Mouse (Mus musculus): ENCODE measurements around the gene Atxn7l2. TPM values are rescaled to one million over a fixed set of nuclear protein-coding genes. Genes with fewer than 3 reads are reported as not detected.

The Atxn7l2 gene
- polyA plus RNA-seq, 1 experiment from 2014 or later, result 21.1 TPM

GRCm38 (mm10) chr3:108186098-108187047 is 24.4 kb downstream of the Atxn7l2 start, which contains the start of gene Amigo1:
TSS of gene Amigo1 (plus strand) at chr3:108186335.
- peak; percentile 74 for ATAC-seq (ENCODE audit: low FRiP score)
- 1% methylated on average over 70 of the region's 100 CpGs for WGBS
- peak; percentile 67 for DNase-seq (ENCODE audit: low spot score)
- Histone ChIP-seq H3K4me1 (replicated peaks; ENCODE audit: control insufficient read depth, insufficient read depth, low read length) (peaks cover 17% of the 10 kb centered on the region), H3K27ac (peak within 1 kb of the TSS; percentile 73), H3K4me2 (replicated peaks) (peak within 1 kb of the TSS; percentile 81), H3K4me3 (replicated peaks; ENCODE audit: low read length) (peak within 1 kb of the TSS; percentile 73), H3K27me3 (ENCODE audit: control insufficient read depth, insufficient read depth, low read length) (peaks cover 3% of the 10 kb centered on the region; the same call in 1 of the 2 replicates), H3K36me3 (replicated peaks; ENCODE audit: control insufficient read depth, insufficient read depth) (peaks cover 8% of the 10 kb centered on the region; the same call in 1 of the 2 replicates), H3K9ac (peak within 1 kb of the TSS; percentile 79), H3K9me3 (ENCODE audit: control insufficient read depth, low read length) (no peaks in the 10 kb centered on the region)

GRCm38 (mm10) chr3:108185460-108186097 is 25.2 kb downstream of the Atxn7l2 start:
- peak overlapping the region; percentile 73 for H3K4me3 ChIP-seq (replicated peaks; ENCODE audit: low read length)
- no peak for DNase-seq (ENCODE audit: low spot score)
- H3K4me2 ChIP-seq (replicated peaks), result peak overlapping the region; percentile 81
- peaks cover 7% of the 10 kb centered on the region; the same call in 1 of the 2 replicates for H3K36me3 ChIP-seq (replicated peaks; ENCODE audit: control insufficient read depth, insufficient read depth)
- peak overlapping the region; percentile 79; the same call in 1 of the 2 replicates for H3K9ac ChIP-seq
- ATAC-seq (ENCODE audit: low FRiP score), result 0 out of 2 replicates have a peak, but pooled peaks have one; percentile 47
- no peak overlapping the region for H3K27ac ChIP-seq
- H3K9me3 ChIP-seq (ENCODE audit: control insufficient read depth, low read length), result no peaks in the 10 kb centered on the region
- H3K4me1 ChIP-seq (replicated peaks; ENCODE audit: control insufficient read depth, insufficient read depth, low read length), result peaks cover 17% of the 10 kb centered on the region
- WGBS, result 3% methylated on average over 16 of the region's 16 CpGs
- peaks cover 3% of the 10 kb centered on the region; the same call in 1 of the 2 replicates for H3K27me3 ChIP-seq (ENCODE audit: control insufficient read depth, insufficient read depth, low read length)

GRCm38 (mm10) chr3:108184742-108185141 is 26.0 kb downstream of the Atxn7l2 start:
- Histone ChIP-seq H3K4me2 (replicated peaks) (no peak overlapping the region), H3K4me1 (replicated peaks; ENCODE audit: control insufficient read depth, insufficient read depth, low read length) (peaks cover 17% of the 10 kb centered on the region), H3K36me3 (replicated peaks; ENCODE audit: control insufficient read depth, insufficient read depth) (peaks cover 7% of the 10 kb centered on the region; the same call in 1 of the 2 replicates), H3K27me3 (ENCODE audit: control insufficient read depth, insufficient read depth, low read length) (peaks cover 3% of the 10 kb centered on the region; the same call in 1 of the 2 replicates), H3K9ac (no peak overlapping the region), H3K4me3 (replicated peaks; ENCODE audit: low read length) (no peak overlapping the region), H3K27ac (no peak overlapping the region), H3K9me3 (ENCODE audit: control insufficient read depth, low read length) (no peaks in the 10 kb centered on the region)
- DNase-seq (ENCODE audit: low spot score), result no peak
- 87% methylated on average over 3 of the region's 3 CpGs for WGBS
- no peak for ATAC-seq (ENCODE audit: low FRiP score)

GRCm38 (mm10) chr3:108180514-108180913 is 30.2 kb downstream of the Atxn7l2 start:
- no peaks in the 10 kb centered on the region for H3K36me3 ChIP-seq (replicated peaks; ENCODE audit: control insufficient read depth, insufficient read depth)
- WGBS, result 39% methylated on average over 2 of the region's 2 CpGs
- no peak for DNase-seq (ENCODE audit: low spot score)
- H3K9me3 ChIP-seq (ENCODE audit: control insufficient read depth, low read length), result no peaks in the 10 kb centered on the region
- H3K4me1 ChIP-seq (replicated peaks; ENCODE audit: control insufficient read depth, insufficient read depth, low read length), result peaks cover 2% of the 10 kb centered on the region
- no peak overlapping the region for H3K4me3 ChIP-seq (replicated peaks; ENCODE audit: low read length)
- no peak overlapping the region for H3K27ac ChIP-seq
- H3K9ac ChIP-seq, result no peak overlapping the region
- no peak for ATAC-seq (ENCODE audit: low FRiP score)
- no peak overlapping the region for H3K4me2 ChIP-seq (replicated peaks)
- peaks cover 3% of the 10 kb centered on the region; the same call in 1 of the 2 replicates for H3K27me3 ChIP-seq (ENCODE audit: control insufficient read depth, insufficient read depth, low read length)

DNA sequence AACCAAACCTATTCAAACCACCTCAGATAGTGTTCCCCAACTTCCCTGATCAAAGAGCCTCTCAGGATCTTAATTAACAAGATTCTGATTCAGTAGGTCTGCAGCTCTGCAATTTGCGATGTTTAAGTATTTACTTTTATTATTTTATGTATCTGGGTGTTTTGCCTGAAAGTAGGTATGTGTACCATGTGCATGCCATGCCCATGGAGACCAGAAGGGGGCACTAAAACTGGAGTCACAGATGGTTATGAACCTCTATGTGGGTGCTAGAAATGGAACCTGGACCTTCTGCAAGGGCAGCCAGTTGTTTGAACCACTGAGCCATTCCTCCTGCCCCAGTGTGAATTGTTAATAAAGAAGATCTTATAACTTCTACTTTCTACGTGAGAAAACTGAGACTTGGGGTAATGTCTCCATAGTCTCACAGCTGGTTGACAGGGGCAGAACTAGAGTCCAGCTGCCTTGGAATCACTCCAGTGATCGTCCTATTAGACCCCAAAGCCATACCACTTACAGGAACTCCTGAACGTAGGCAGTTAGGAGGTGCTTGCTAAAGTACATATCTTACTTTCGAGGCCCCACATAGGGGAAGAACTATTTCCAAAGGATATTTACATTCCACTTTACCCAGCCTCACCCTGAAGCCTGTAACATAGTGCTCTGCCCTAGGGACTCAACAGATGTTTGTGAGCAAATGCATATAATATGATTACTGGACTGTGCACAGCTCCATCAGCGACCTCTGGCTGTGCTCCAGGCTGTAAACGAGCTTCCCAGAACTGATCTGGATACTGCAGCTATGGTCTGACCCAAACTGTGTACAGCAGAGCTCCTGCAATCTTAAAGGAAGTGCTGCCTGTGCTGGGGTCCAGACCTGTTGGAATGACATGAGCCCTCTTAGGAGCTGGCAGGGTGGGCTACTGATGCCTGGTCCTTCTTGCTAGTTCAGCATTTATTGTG is 31.7 kb downstream of the Atxn7l2 start:
- H3K9me3 ChIP-seq (ENCODE audit: control insufficient read depth, low read length), result no peaks in the 10 kb centered on the region
- H3K9ac ChIP-seq, result no peak overlapping the region
- no peak overlapping the region for H3K4me3 ChIP-seq (replicated peaks; ENCODE audit: low read length)
- no peak overlapping the region for H3K27ac ChIP-seq
- WGBS, result 76% methylated on average over 7 of the region's 7 CpGs
- ATAC-seq (ENCODE audit: low FRiP score) (no peak), DNase-seq (ENCODE audit: low spot score) (no peak)
- peaks cover 16% of the 10 kb centered on the region for H3K4me1 ChIP-seq (replicated peaks; ENCODE audit: control insufficient read depth, insufficient read depth, low read length)
- H3K27me3 ChIP-seq (ENCODE audit: control insufficient read depth, insufficient read depth, low read length), result no peaks in the 10 kb centered on the region
- no peaks in the 10 kb centered on the region for H3K36me3 ChIP-seq (replicated peaks; ENCODE audit: control insufficient read depth, insufficient read depth)
- no peak overlapping the region for H3K4me2 ChIP-seq (replicated peaks)

- Histone ChIP-seq H3K4me2 (replicated peaks) (peak overlapping the region; percentile 34), H3K9me3 (ENCODE audit: control insufficient read depth, low read length) (no peaks in the 10 kb centered on the region), H3K4me3 (replicated peaks; ENCODE audit: low read length) (no peak overlapping the region), H3K4me1 (replicated peaks; ENCODE audit: control insufficient read depth, insufficient read depth, low read length) (peaks cover 16% of the 10 kb centered on the region), H3K27me3 (ENCODE audit: control insufficient read depth, insufficient read depth, low read length) (no peaks in the 10 kb centered on the region), H3K27ac (peak overlapping the region; percentile 89), H3K36me3 (replicated peaks; ENCODE audit: control insufficient read depth, insufficient read depth) (no peaks in the 10 kb centered on the region), H3K9ac (peak overlapping the region; percentile 38; the same call in 1 of the 2 replicates)
- DNase-seq (ENCODE audit: low spot score), result peak; percentile 73
- ATAC-seq (ENCODE audit: low FRiP score), result peak; percentile 85
- WGBS, result 18% methylated on average over 14 of the region's 14 CpGs
Measured at GRCm38 (mm10) chr3:108174672-108175531, 35.8 kb downstream of the Atxn7l2 start.

GRCm38 (mm10) chr3:108169199-108169598 is 41.5 kb downstream of the Atxn7l2 start:
- Histone ChIP-seq H3K9ac (no peak overlapping the region), H3K27ac (no peak overlapping the region), H3K4me2 (replicated peaks) (no peak overlapping the region), H3K4me1 (replicated peaks; ENCODE audit: control insufficient read depth, insufficient read depth, low read length) (peaks cover 33% of the 10 kb centered on the region), H3K9me3 (ENCODE audit: control insufficient read depth, low read length) (no peaks in the 10 kb centered on the region), H3K27me3 (ENCODE audit: control insufficient read depth, insufficient read depth, low read length) (no peaks in the 10 kb centered on the region), H3K36me3 (replicated peaks; ENCODE audit: control insufficient read depth, insufficient read depth) (no peaks in the 10 kb centered on the region), H3K4me3 (replicated peaks; ENCODE audit: low read length) (no peak overlapping the region)
- WGBS, result 36% methylated on average over 3 of the region's 3 CpGs
- ATAC-seq (ENCODE audit: low FRiP score), result no peak
- no peak for DNase-seq (ENCODE audit: low spot score)

- Histone ChIP-seq H3K4me3 (replicated peaks; ENCODE audit: low read length) (no peak overlapping the region), H3K27me3 (ENCODE audit: control insufficient read depth, insufficient read depth, low read length) (no peaks in the 10 kb centered on the region), H3K9ac (no peak overlapping the region), H3K4me2 (replicated peaks) (no peak overlapping the region), H3K4me1 (replicated peaks; ENCODE audit: control insufficient read depth, insufficient read depth, low read length) (peaks cover 31% of the 10 kb centered on the region), H3K27ac (peak overlapping the region; percentile 72), H3K36me3 (replicated peaks; ENCODE audit: control insufficient read depth, insufficient read depth) (no peaks in the 10 kb centered on the region), H3K9me3 (ENCODE audit: control insufficient read depth, low read length) (no peaks in the 10 kb centered on the region)
- WGBS, result 34% methylated on average over 14 of the region's 14 CpGs
- no peak for DNase-seq (ENCODE audit: low spot score)
- ATAC-seq (ENCODE audit: low FRiP score), result no peak
Measured at GRCm38 (mm10) chr3:108167499-108167898, 43.2 kb downstream of the Atxn7l2 start.
